Mouse (Mus musculus): Measurements from ENCODE around the gene Qrich2. TPM values are rescaled to one million over a fixed set of nuclear protein-coding genes. Genes with fewer than 3 reads are reported as not detected.

Gene Qrich2
- polyA plus RNA-seq, 1 experiment, result not detected

DNA sequence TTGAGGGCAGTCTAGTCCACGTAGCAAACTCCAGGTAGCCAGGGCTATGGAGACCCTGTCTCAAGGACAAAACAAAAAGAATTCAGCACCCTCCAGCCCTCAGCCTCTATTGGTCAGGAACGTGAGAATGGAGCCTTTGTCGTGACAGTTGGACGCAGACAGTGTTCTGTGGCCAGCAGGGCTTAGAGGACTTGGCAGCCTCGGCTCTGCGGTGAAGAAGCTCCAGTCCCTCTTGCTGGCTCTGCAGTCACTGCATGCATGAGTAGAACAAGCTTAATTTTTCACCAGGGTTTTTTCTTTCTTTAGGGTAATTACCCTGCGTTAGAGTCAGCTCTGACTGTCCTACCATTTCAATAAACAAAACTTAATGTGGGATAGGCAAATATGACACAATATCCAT lies 15.7 kb upstream of the Qrich2 start:
- Histone ChIP-seq H3K27ac (ENCODE audit: control insufficient read depth, insufficient read depth, low read depth, low read length, poor library complexity) (no peak overlapping the region), H3K4me3 (replicated peaks; ENCODE audit: control insufficient read depth, low read depth, low read length) (no peak overlapping the region), H3K4me1 (ENCODE audit: control insufficient read depth, insufficient read depth, low read length) (no peaks in the 10 kb centered on the region)
- 91% methylated on average over 7 of the region's 7 CpGs for WGBS
- TF ChIP-seq POLR2A (IDR thresholded peaks at IDR 0.05; ENCODE audit: borderline replicate concordance, control insufficient read depth, low read depth, low read length), result no peak
- no peak for TF ChIP-seq CTCF (IDR thresholded peaks at IDR 0.05; ENCODE audit: control insufficient read depth, insufficient read depth, low read length)

GRCm38 (mm10) chr11:116480975-116481374 lies 14.9 kb upstream of the Qrich2 start:
- 93% methylated on average over 8 of the region's 8 CpGs for WGBS
- TF ChIP-seq CTCF (IDR thresholded peaks at IDR 0.05; ENCODE audit: control insufficient read depth, insufficient read depth, low read length), result no peak
- no peak for TF ChIP-seq POLR2A (IDR thresholded peaks at IDR 0.05; ENCODE audit: borderline replicate concordance, control insufficient read depth, low read depth, low read length)
- Histone ChIP-seq H3K27ac (ENCODE audit: control insufficient read depth, insufficient read depth, low read depth, low read length, poor library complexity) (no peak overlapping the region), H3K4me1 (ENCODE audit: control insufficient read depth, insufficient read depth, low read length) (no peaks in the 10 kb centered on the region), H3K4me3 (replicated peaks; ENCODE audit: control insufficient read depth, low read depth, low read length) (no peak overlapping the region)

GRCm38 (mm10) chr11:116479832-116480231 lies 13.8 kb upstream of the Qrich2 start:
- no peak for TF ChIP-seq POLR2A (IDR thresholded peaks at IDR 0.05; ENCODE audit: borderline replicate concordance, control insufficient read depth, low read depth, low read length)
- no peak for TF ChIP-seq CTCF (IDR thresholded peaks at IDR 0.05; ENCODE audit: control insufficient read depth, insufficient read depth, low read length)

GRCm38 (mm10) chr11:116478978-116479377 lies 12.9 kb upstream of the Qrich2 start:
- WGBS, result 91% methylated on average over 7 of the region's 7 CpGs
- Histone ChIP-seq H3K4me3 (replicated peaks; ENCODE audit: control insufficient read depth, low read depth, low read length) (no peak overlapping the region), H3K27ac (ENCODE audit: control insufficient read depth, insufficient read depth, low read depth, low read length, poor library complexity) (no peak overlapping the region), H3K4me1 (ENCODE audit: control insufficient read depth, insufficient read depth, low read length) (no peaks in the 10 kb centered on the region)
- TF ChIP-seq POLR2A (IDR thresholded peaks at IDR 0.05; ENCODE audit: borderline replicate concordance, control insufficient read depth, low read depth, low read length), result no peak
- TF ChIP-seq CTCF (IDR thresholded peaks at IDR 0.05; ENCODE audit: control insufficient read depth, insufficient read depth, low read length), result no peak

More at GRCm38 (mm10) chr11:116479832-116480231, 13.8 kb upstream of the Qrich2 start:
- Histone ChIP-seq H3K27ac (ENCODE audit: control insufficient read depth, insufficient read depth, low read depth, low read length, poor library complexity) (no peak overlapping the region), H3K4me3 (replicated peaks; ENCODE audit: control insufficient read depth, low read depth, low read length) (no peak overlapping the region), H3K4me1 (ENCODE audit: control insufficient read depth, insufficient read depth, low read length) (no peaks in the 10 kb centered on the region)
- WGBS, result 81% methylated on average over 8 of the region's 8 CpGs

- H3K4me3 ChIP-seq (replicated peaks; ENCODE audit: control insufficient read depth, low read depth, low read length), result no peak overlapping the region
- TF ChIP-seq POLR2A (IDR thresholded peaks at IDR 0.05; ENCODE audit: borderline replicate concordance, control insufficient read depth, low read depth, low read length) (no peak), CTCF (IDR thresholded peaks at IDR 0.05; ENCODE audit: control insufficient read depth, insufficient read depth, low read length) (no peak)
- no peak overlapping the region for H3K27ac ChIP-seq (ENCODE audit: control insufficient read depth, insufficient read depth, low read depth, low read length, poor library complexity)
Measured at GRCm38 (mm10) chr11:116477160-116477759, 11.2 kb upstream of the Qrich2 start.

GRCm38 (mm10) chr11:116476696-116477095 lies 10.7 kb upstream of the Qrich2 start:
- Histone ChIP-seq H3K27ac (ENCODE audit: control insufficient read depth, insufficient read depth, low read depth, low read length, poor library complexity) (no peak overlapping the region), H3K4me3 (replicated peaks; ENCODE audit: control insufficient read depth, low read depth, low read length) (no peak overlapping the region), H3K4me1 (ENCODE audit: control insufficient read depth, insufficient read depth, low read length) (no peaks in the 10 kb centered on the region)
- no peak for TF ChIP-seq POLR2A (IDR thresholded peaks at IDR 0.05; ENCODE audit: borderline replicate concordance, control insufficient read depth, low read depth, low read length)
- no peak for TF ChIP-seq CTCF (IDR thresholded peaks at IDR 0.05; ENCODE audit: control insufficient read depth, insufficient read depth, low read length)
- WGBS, result 87% methylated on average over 6 of the region's 6 CpGs

More at GRCm38 (mm10) chr11:116477160-116477759, 11.2 kb upstream of the Qrich2 start:
- 91% methylated on average over 15 of the region's 15 CpGs for WGBS
- no peaks in the 10 kb centered on the region for H3K4me1 ChIP-seq (ENCODE audit: control insufficient read depth, insufficient read depth, low read length)

DNA sequence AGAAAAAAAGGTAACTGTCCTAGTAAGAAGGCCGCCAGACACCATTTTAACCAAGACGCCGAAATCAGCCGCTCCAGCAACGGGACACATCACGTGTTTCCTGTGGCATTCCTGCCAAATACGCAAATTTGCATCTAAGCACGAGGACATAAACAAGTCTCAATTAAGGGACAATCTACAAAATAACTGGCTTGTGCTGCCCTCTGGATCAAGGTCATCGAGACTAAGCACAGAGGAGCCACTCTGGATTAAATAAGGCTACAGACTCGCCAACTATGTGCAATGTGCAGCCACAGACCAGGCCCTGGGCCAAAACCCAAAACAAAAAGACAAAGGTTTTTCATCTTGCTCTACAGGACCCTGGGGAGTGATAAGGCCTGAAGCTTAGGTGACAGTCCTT lies 10.0 kb upstream of the Qrich2 start:
- Histone ChIP-seq H3K27ac (ENCODE audit: control insufficient read depth, insufficient read depth, low read depth, low read length, poor library complexity) (no peak overlapping the region), H3K4me3 (replicated peaks; ENCODE audit: control insufficient read depth, low read depth, low read length) (no peak overlapping the region), H3K4me1 (ENCODE audit: control insufficient read depth, insufficient read depth, low read length) (no peaks in the 10 kb centered on the region)
- TF ChIP-seq CTCF (IDR thresholded peaks at IDR 0.05; ENCODE audit: control insufficient read depth, insufficient read depth, low read length) (no peak), POLR2A (IDR thresholded peaks at IDR 0.05; ENCODE audit: borderline replicate concordance, control insufficient read depth, low read depth, low read length) (no peak)
- WGBS, result 91% methylated on average over 10 of the region's 10 CpGs

DNA sequence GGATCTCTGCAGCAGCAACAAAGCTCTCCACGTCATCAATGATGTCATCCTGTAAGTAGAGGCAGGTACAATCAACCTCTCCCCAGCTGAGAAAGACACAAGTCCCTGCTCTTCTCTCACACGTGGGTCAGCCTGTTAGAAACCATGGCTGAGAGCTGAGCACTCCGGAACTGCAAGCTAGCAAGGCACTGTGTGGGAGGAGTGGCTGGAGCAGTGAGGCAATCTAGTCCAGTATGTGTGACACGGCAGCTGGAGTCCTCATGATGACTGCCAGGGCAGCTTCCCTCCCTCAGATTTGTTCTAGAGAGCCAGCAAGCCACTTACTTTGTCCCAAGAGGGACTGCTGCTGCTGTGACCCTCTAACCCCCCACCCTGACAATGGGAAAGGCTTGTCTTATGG lies 6.2 kb upstream of the Qrich2 start:
- H3K4me1 ChIP-seq (ENCODE audit: control insufficient read depth, insufficient read depth, low read length), result no peaks in the 10 kb centered on the region
- H3K27ac ChIP-seq (ENCODE audit: control insufficient read depth, insufficient read depth, low read depth, low read length, poor library complexity), result no peak overlapping the region
- no peak overlapping the region for H3K4me3 ChIP-seq (replicated peaks; ENCODE audit: control insufficient read depth, low read depth, low read length)
- no peak for TF ChIP-seq CTCF (IDR thresholded peaks at IDR 0.05; ENCODE audit: control insufficient read depth, insufficient read depth, low read length)
- TF ChIP-seq POLR2A (IDR thresholded peaks at IDR 0.05; ENCODE audit: borderline replicate concordance, control insufficient read depth, low read depth, low read length), result no peak
- 70% methylated on average over 4 of the region's 4 CpGs for WGBS

- Histone ChIP-seq H3K4me1 (ENCODE audit: control insufficient read depth, insufficient read depth, low read length) (no peaks in the 10 kb centered on the region), H3K4me3 (replicated peaks; ENCODE audit: control insufficient read depth, low read depth, low read length) (no peak overlapping the region), H3K27ac (ENCODE audit: control insufficient read depth, insufficient read depth, low read depth, low read length, poor library complexity) (no peak overlapping the region)
- TF ChIP-seq POLR2A (IDR thresholded peaks at IDR 0.05; ENCODE audit: borderline replicate concordance, control insufficient read depth, low read depth, low read length) (no peak), CTCF (IDR thresholded peaks at IDR 0.05; ENCODE audit: control insufficient read depth, insufficient read depth, low read length) (no peak)
- 93% methylated on average over 4 of the region's 4 CpGs for WGBS
Measured at GRCm38 (mm10) chr11:116470896-116471295, 4.9 kb upstream of the Qrich2 start.

Data from bone marrow, adult 2 months (tissue).